Mouse (Mus musculus): ENCODE data around the gene Lcp1.

GRCm38 (mm10) chr14:75159375-75159774 is 28.5 kb downstream of the Lcp1 start:
- no peak for TF ChIP-seq POLR2A (IDR thresholded peaks at IDR 0.05; ENCODE audit: control insufficient read depth, extremely low read depth, insufficient read depth, low read length, poor library complexity)
- no peak for TF ChIP-seq CTCF (IDR thresholded peaks at IDR 0.05; ENCODE audit: borderline replicate concordance, control insufficient read depth, extremely low read depth, insufficient read depth, low read length, poor library complexity)
